Mouse (Mus musculus): ENCODE results near the gene Pigx.
"Not testable (repeated sequence)": the region's sequence is repeated elsewhere in the genome, so short reads cannot be mapped to it uniquely, and the experiment has no call there.

The Pigx gene

GRCm38 (mm10) chr16:32110951-32111699 lies 11.6 kb upstream of the Pigx start:
- no peak for DNase-seq (ENCODE audit: low spot score in 2 of 2)

GRCm38 (mm10) chr16:32108578-32108977 lies 9.0 kb upstream of the Pigx start:
- no peak for DNase-seq (ENCODE audit: low spot score in 2 of 2)

GRCm38 (mm10) chr16:32108170-32108569 lies 8.6 kb upstream of the Pigx start:
- no peak for DNase-seq (ENCODE audit: low spot score in 2 of 2)

GRCm38 (mm10) chr16:32107342-32108045 lies 8.0 kb upstream of the Pigx start:
- DNase-seq (ENCODE audit: low spot score in 2 of 2) = no peak

- no peak for DNase-seq (ENCODE audit: low spot score in 2 of 2)
Observed at GRCm38 (mm10) chr16:32105698-32106097, 6.2 kb upstream of the Pigx start.

- no peak for DNase-seq (ENCODE audit: low spot score in 2 of 2)
Observed at GRCm38 (mm10) chr16:32102295-32102694, 2.8 kb upstream of the Pigx start.

- no peak for DNase-seq (ENCODE audit: low spot score in 2 of 2)
Observed at GRCm38 (mm10) chr16:32098897-32099637, 473 bp downstream of the Pigx start.

- DNase-seq (ENCODE audit: low spot score in 2 of 2) = not testable (repeated sequence)
Observed at GRCm38 (mm10) chr16:32097757-32098156, 1.8 kb downstream of the Pigx start.

GRCm38 (mm10) chr16:32091466-32091865 lies 8.1 kb downstream of the Pigx start:
- no peak for DNase-seq (ENCODE audit: low spot score in 2 of 2)

- DNase-seq (ENCODE audit: low spot score in 2 of 2) = no peak
Observed at GRCm38 (mm10) chr16:32087629-32088443, 11.7 kb downstream of the Pigx start.

GRCm38 (mm10) chr16:32078991-32079511 lies 20.5 kb downstream of the Pigx start, which contains the start of gene Pak2:
Gene Pak2, minus strand, starts transcription at chr16:32079342.
- DNase-seq (ENCODE audit: low spot score in 2 of 2) = peak; percentile 85 to 88

- no peak for DNase-seq (ENCODE audit: low spot score in 2 of 2)
Observed at GRCm38 (mm10) chr16:32078408-32078990, 21.0 kb downstream of the Pigx start.

GRCm38 (mm10) chr16:32077648-32078407 lies 21.7 kb downstream of the Pigx start:
- no peak for DNase-seq (ENCODE audit: low spot score in 2 of 2)

GRCm38 (mm10) chr16:32076406-32076805 lies 23.1 kb downstream of the Pigx start:
- no peak for DNase-seq (ENCODE audit: low spot score in 2 of 2)

GRCm38 (mm10) chr16:32075762-32076161 lies 23.8 kb downstream of the Pigx start:
- no peak for DNase-seq (ENCODE audit: low spot score in 2 of 2)

GRCm38 (mm10) chr16:32070070-32070469 lies 29.5 kb downstream of the Pigx start:
- DNase-seq (ENCODE audit: low spot score in 2 of 2) = not testable (repeated sequence)

GRCm38 (mm10) chr16:32068389-32069300 lies 30.9 kb downstream of the Pigx start:
- no peak for DNase-seq (ENCODE audit: low spot score in 2 of 2)

- no peak for DNase-seq (ENCODE audit: low spot score in 2 of 2)
Observed at GRCm38 (mm10) chr16:32066899-32067298, 32.6 kb downstream of the Pigx start.

- no peak for DNase-seq (ENCODE audit: low spot score in 2 of 2)
Observed at GRCm38 (mm10) chr16:32063900-32064299, 35.6 kb downstream of the Pigx start.
